8 mouse cellular contexts compared by ENCODE assay signal in genomic region chr13:51845072-51845471, GRCm38 (mm10). TPM values are rescaled to one million over a fixed set of nuclear protein-coding genes. Genes with fewer than 3 reads are reported as not detected.
DNase-seq lines count a peak whose midpoint lies in the region; ATAC-seq and TF ChIP-seq lines count a peak whose summit lies in the region.

No protein-coding gene starts in this region.

- H3K9me3 ChIP-seq in forebrain, postnatal 0 days (ENCODE audit: low read length): no peaks in the 10 kb centered on the region
- no peaks in the 10 kb centered on the region for H3K9me3 ChIP-seq in lung, embryonic 16.5 days (ENCODE audit: control insufficient read depth, low read length)

- WGBS in forebrain, postnatal 0 days: 7% methylated on average over 10 of the region's 10 CpGs
- 9% methylated on average over 10 of the region's 10 CpGs for WGBS in lung, embryonic 16.5 days

- DNase-seq in heart, adult 18-20 months: peak; percentile 41 to 64
- no peak for DNase-seq in heart, postnatal 25 days (ENCODE audit: low spot score)
- peak; percentile 74 for DNase-seq in MN1 (ENCODE audit: low spot score)
- DNase-seq in forebrain, postnatal 0 days: no peak
- DNase-seq in kidney, adult 8-10 months: peak; percentile 58 to 63
- DNase-seq in spleen, postnatal 36 days (ENCODE audit: low spot score in 2 of 2): peak; percentile 11 to 18

- intact Hi-C loops in heart, postnatal 25 days (cut with DNase I): loop anchor here (2.0 to 5.0 kb wide), 4 partner anchors 37 to 177 kb away; no protein-coding TSS in a partner anchor

- TF ChIP-seq CTCF in forebrain, postnatal 0 days (IDR thresholded peaks at IDR 0.05; ENCODE audit: low read depth): no peak

- peak overlapping the region; percentile 58; the same call in 1 of the 2 replicates for H3K4me3 ChIP-seq in forebrain, postnatal 0 days (ENCODE audit: low read depth, low read length)
- peak overlapping the region; percentile 63 for H3K4me3 ChIP-seq in lung, embryonic 16.5 days (ENCODE audit: low read length)

- H3K4me2 ChIP-seq in forebrain, postnatal 0 days (ENCODE audit: low read depth): peak overlapping the region; percentile 99
- peak overlapping the region; percentile 96 for H3K4me2 ChIP-seq in lung, embryonic 16.5 days (ENCODE audit: low read depth, low read length)

- no peak overlapping the region for H3K27ac ChIP-seq in forebrain, postnatal 0 days (ENCODE audit: low read depth, low read length)
- H3K27ac ChIP-seq in lung, embryonic 16.5 days (ENCODE audit: low read length): peak overlapping the region; percentile 96

- 0 out of 2 replicates have a peak, but pooled peaks cover 10% of the 10 kb centered on the region for H3K4me1 ChIP-seq in forebrain, postnatal 0 days (ENCODE audit: insufficient read depth)
- H3K4me1 ChIP-seq in lung, embryonic 16.5 days (replicated peaks; ENCODE audit: control insufficient read depth, insufficient read depth, low read length): peaks cover 31% of the 10 kb centered on the region

- ATAC-seq in forebrain, postnatal 0 days: no peak
- no peak for ATAC-seq in lung, embryonic 16.5 days (ENCODE audit: low read depth)
- ATAC-seq in inflammation-experienced regulatory T-cells, adult 6 months: no peak

- H3K27me3 ChIP-seq in forebrain, postnatal 0 days (ENCODE audit: insufficient read depth, low read length): peaks cover 12% of the 10 kb centered on the region; the same call in 1 of the 2 replicates
- peaks cover 9% of the 10 kb centered on the region; the same call in 1 of the 2 replicates for H3K27me3 ChIP-seq in lung, embryonic 16.5 days (ENCODE audit: control insufficient read depth, insufficient read depth, low read depth, low read length)

- H3K9ac ChIP-seq in forebrain, postnatal 0 days: 0 out of 2 replicates have a peak overlapping the region, but pooled peaks have one; percentile 59
- peak overlapping the region; percentile 78 for H3K9ac ChIP-seq in lung, embryonic 16.5 days (ENCODE audit: low read length)

- H3K36me3 ChIP-seq in forebrain, postnatal 0 days (ENCODE audit: insufficient read depth): no peaks in the 10 kb centered on the region
- H3K36me3 ChIP-seq in lung, embryonic 16.5 days (ENCODE audit: control insufficient read depth, insufficient read depth, low read length): no peaks in the 10 kb centered on the region

RNA-seq across cellular contexts. Expression of gene Gadd45g, which starts 1.4 kb away (rescaled TPM):
- total RNA-seq in heart, adult 18-20 months (2021): 10 to 100 TPM; 11.7 to 13.8 TPM
- 10 to 100 TPM; 11.6 to 21.6 TPM for total RNA-seq in heart, postnatal 25 days (2021)
- 13.8 and 13.9 TPM in 2 replicates for total RNA-seq in forebrain, postnatal 0 days (2014; rRNA removed)
- 34.3 and 35.1 TPM in 2 replicates for polyA plus RNA-seq in forebrain, postnatal 0 days (2015; fragmentation: Nextera tagmentation; extraction: Ambion mirVana)
- 74.4 and 92.3 TPM in 2 replicates for polyA plus RNA-seq in lung, embryonic 16.5 days (2015; fragmentation: Nextera tagmentation; extraction: Ambion mirVana)
- 10 to 100 TPM; 12.4 to 28.7 (median 19.4) TPM for polyA plus RNA-seq in inflammation-experienced regulatory T-cells, adult 6 months (2017; shearing (Covaris generic))

RNA-seq across cellular contexts. Expression of gene Sema4d, which starts 51.5 kb away (rescaled TPM):
- 10 to 100 TPM; 57.5 to 67.5 TPM for total RNA-seq in heart, adult 18-20 months (2021)
- 10 to 100 TPM; 61.6 to 70.0 TPM for total RNA-seq in heart, postnatal 25 days (2021)
- total RNA-seq in forebrain, postnatal 0 days (2014; rRNA removed): 10.2 and 16.5 TPM in 2 replicates
- 9.8 and 14.2 TPM in 2 replicates for polyA plus RNA-seq in forebrain, postnatal 0 days (2015; fragmentation: Nextera tagmentation; extraction: Ambion mirVana)
- polyA plus RNA-seq in lung, embryonic 16.5 days (2015; fragmentation: Nextera tagmentation; extraction: Ambion mirVana): 9.0 and 9.8 TPM in 2 replicates
- polyA plus RNA-seq in inflammation-experienced regulatory T-cells, adult 6 months (2017; shearing (Covaris generic)): 100 to 1,000 TPM; 111 to 154 (median 126) TPM

Comparison
In these comparisons a context has a peak if more than half of its experiments do, and no peak if none do; other contexts are left out.
1. DNase-seq: peak in heart, adult 18-20 months (2 of 2), MN1 (single experiment), kidney, adult 8-10 months (2 of 2) and spleen, postnatal 36 days (2 of 2); none in heart, postnatal 25 days (single experiment) and forebrain, postnatal 0 days (single experiment).